Mouse (Mus musculus): ENCODE measurements around the gene BC107364.
A peak's percentile ranks its signal among the peaks of the same experiment; 100 is the strongest.
"Not testable (repeated sequence)": the region's sequence is repeated elsewhere in the genome, so short reads cannot be mapped to it uniquely, and the experiment has no call there.

BC107364 gene

GRCm38 (mm10) chr3:96452262-96452661, at the start of gene BC107364:
Gene BC107364, minus strand, starts transcription at chr3:96452306.
- not testable (repeated sequence) for DNase-seq (ENCODE audit: low spot score in 2 of 2)

GRCm38 (mm10) chr3:96501391-96502115, 49.4 kb upstream of the BC107364 start:
- peak; percentile 86 to 89 for DNase-seq (ENCODE audit: low spot score in 2 of 2)

GRCm38 (mm10) chr3:96500691-96501265, 48.7 kb upstream of the BC107364 start:
- peak; percentile 78 to 86 for DNase-seq (ENCODE audit: low spot score in 2 of 2)

GRCm38 (mm10) chr3:96500289-96500621, 48.1 kb upstream of the BC107364 start:
- DNase-seq (ENCODE audit: low spot score in 2 of 2), result peak; percentile 95 to 96

GRCm38 (mm10) chr3:96499481-96500288, 47.6 kb upstream of the BC107364 start:
- peak; percentile 67 to 74 for DNase-seq (ENCODE audit: low spot score in 2 of 2)

GRCm38 (mm10) chr3:96498476-96499245, 46.6 kb upstream of the BC107364 start:
- DNase-seq (ENCODE audit: low spot score in 2 of 2), result no peak

GRCm38 (mm10) chr3:96497451-96498028, 45.4 kb upstream of the BC107364 start:
- peak; percentile 58 to 77 for DNase-seq (ENCODE audit: low spot score in 2 of 2)

- DNase-seq (ENCODE audit: low spot score in 2 of 2), result not testable (repeated sequence)
Measured at GRCm38 (mm10) chr3:96496620-96497275, 44.6 kb upstream of the BC107364 start.

- no peak for DNase-seq (ENCODE audit: low spot score in 2 of 2)
Measured at GRCm38 (mm10) chr3:96496216-96496615, 44.1 kb upstream of the BC107364 start.

- no peak for DNase-seq (ENCODE audit: low spot score in 2 of 2)
Measured at GRCm38 (mm10) chr3:96495490-96496210, 43.5 kb upstream of the BC107364 start.

GRCm38 (mm10) chr3:96494912-96495311, 42.8 kb upstream of the BC107364 start:
- DNase-seq (ENCODE audit: low spot score in 2 of 2), result no peak

GRCm38 (mm10) chr3:96494456-96494855, 42.4 kb upstream of the BC107364 start:
- DNase-seq (ENCODE audit: low spot score in 2 of 2), result not testable (repeated sequence)

GRCm38 (mm10) chr3:96489636-96490035, 37.5 kb upstream of the BC107364 start:
- not testable (repeated sequence) for DNase-seq (ENCODE audit: low spot score in 2 of 2)

GRCm38 (mm10) chr3:96488907-96489629, 37.0 kb upstream of the BC107364 start:
- not testable (repeated sequence) for DNase-seq (ENCODE audit: low spot score in 2 of 2)

- not testable (repeated sequence) for DNase-seq (ENCODE audit: low spot score in 2 of 2)
Measured at GRCm38 (mm10) chr3:96488290-96488906, 36.3 kb upstream of the BC107364 start.

GRCm38 (mm10) chr3:96487596-96488289, 35.6 kb upstream of the BC107364 start:
- DNase-seq (ENCODE audit: low spot score in 2 of 2), result no peak

- not testable (repeated sequence) for DNase-seq (ENCODE audit: low spot score in 2 of 2)
Measured at GRCm38 (mm10) chr3:96486828-96487559, 34.9 kb upstream of the BC107364 start.
